Mouse (Mus musculus) kidney, postnatal 0 days (tissue): ENCODE results near the gene Pcdh7. TPM values are rescaled to one million over a fixed set of nuclear protein-coding genes. Genes with fewer than 3 reads are reported as not detected.

Source experiments
- ATAC-seq: fragments of 200-750 bp; cut with Nextera tagmentation; replicated peaks from 2 replicates; pipeline ENCODE4 v1.8.0; 2017; ENCODE audit warnings: low read depth, moderate number of reproducible peaks, moderate TSS enrichment, moderate library complexity; ENCODE audit not compliant: low FRiP score
- DNase-seq: peaks from one replicate; pipeline ENCODE4 v3.0.0-alpha.2; 2016; ENCODE audit warnings: low spot score
- H3K27ac ChIP-seq: fragments of 300-500 bp; sonication (generic); 2 replicates; pipeline ENCODE4 v1.5.1; 2014; ENCODE audit warnings: mild to moderate bottlenecking
- H3K27me3 ChIP-seq: fragments of 300-500 bp; sonication (generic); 2 replicates; pipeline ENCODE4 v1.6.1; 2014; ENCODE audit warnings: low read length, mixed read lengths; ENCODE audit not compliant: insufficient read depth
- H3K36me3 ChIP-seq: fragments of 300-500 bp; sonication (generic); 2 replicates; pipeline ENCODE4 v1.6.1; 2014; ENCODE audit warnings: low read length, mixed read lengths; ENCODE audit not compliant: insufficient read depth
- H3K4me1 ChIP-seq: fragments of 300-500 bp; sonication (generic); replicated peaks from 2 replicates; pipeline ENCODE4 v1.6.1; 2014; ENCODE audit warnings: antibody characterized with exemption, low read length, mixed read lengths; ENCODE audit not compliant: insufficient read depth
- H3K4me2 ChIP-seq: fragments of 300-500 bp; sonication (generic); 2 replicates; pipeline ENCODE4 v1.6.1; 2014; ENCODE audit warnings: mild to moderate bottlenecking, low read length, moderate library complexity, mixed read lengths
- H3K4me3 ChIP-seq: fragments of 300-500 bp; sonication (generic); replicated peaks from 2 replicates; pipeline ENCODE4 v1.5.1; 2014; ENCODE audit warnings: low read depth, low read length
- H3K9ac ChIP-seq: fragments of 300-500 bp; sonication (generic); 2 replicates; pipeline ENCODE4 v1.6.1; 2014; ENCODE audit warnings: low read depth, low read length
- H3K9me3 ChIP-seq: fragments of 300-500 bp; sonication (generic); replicated peaks from 2 replicates; pipeline ENCODE4 v1.6.1; 2016; ENCODE audit warnings: low read length, inconsistent platforms, mixed read lengths
- CTCF ChIP-seq: IDR thresholded peaks from 2 replicates; pipeline ENCODE4 v1.5.1; 2016; ENCODE audit warnings: antibody characterized with exemption, low read depth, mild to moderate bottlenecking, moderate library complexity
- WGBS: fragments of 180-500 bp; shearing (Covaris S2); extraction: QIAGEN DNeasy Blood & Tissue Kit; methylation state at CpG from one replicate; pipeline ENCODE4 v1.1.7; 2014; 5-methylcytosine and 5-hydroxymethylcytosine counted together
- polyA plus RNA-seq: library from polyadenylated mRNA; unstranded; fragments of >200 nt; fragmentation: Nextera tagmentation; extraction: Ambion mirVana; gene quantifications from 2 replicates; pipeline ENCODE4 v1.2.1, GENCODE M21; 2015

Pcdh7 gene
- polyA plus RNA-seq, 1 experiment from 2014 or later, result 3.6 TPM

DNA sequence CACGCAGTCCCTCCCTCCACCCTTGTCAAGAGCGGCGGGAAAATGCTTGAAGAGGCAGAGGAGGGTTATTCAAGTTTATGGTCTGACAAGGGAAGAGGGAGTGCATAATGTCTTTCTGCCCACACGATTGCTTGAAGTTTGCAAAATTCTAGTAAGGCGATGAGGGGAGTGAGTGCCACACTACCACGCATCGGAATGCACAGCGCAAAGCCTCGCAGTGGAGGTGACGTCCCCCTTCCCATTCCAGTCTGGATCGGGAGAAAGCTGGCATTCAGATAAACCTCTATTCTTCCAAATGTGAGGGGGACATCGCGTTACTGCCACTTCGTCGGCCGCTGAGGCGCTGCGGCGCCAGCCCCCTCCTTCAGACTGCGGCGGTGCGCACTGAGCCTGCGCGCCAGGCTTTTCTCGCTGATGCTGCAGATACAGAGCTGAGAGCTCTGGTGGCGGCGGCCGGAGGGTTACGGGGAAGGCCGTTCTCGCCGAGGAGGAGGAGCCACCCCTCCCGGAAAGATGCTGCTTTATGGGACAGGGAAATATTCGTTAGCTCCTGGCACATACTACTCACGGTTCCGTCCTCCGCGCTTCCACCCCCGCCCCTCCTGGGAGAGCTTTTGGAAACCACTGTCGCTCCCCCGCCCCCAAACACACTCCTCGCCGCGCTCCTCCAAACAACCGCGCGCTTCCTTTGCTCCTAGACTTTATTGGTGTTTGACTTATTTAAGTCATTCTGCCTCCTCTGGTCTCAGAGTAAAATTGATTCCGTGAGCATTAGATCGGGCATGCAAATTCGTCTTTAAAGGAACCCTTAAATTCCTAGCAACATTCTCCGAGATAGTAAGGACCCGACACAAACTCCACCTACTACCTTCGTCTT, 2.0 kb upstream of the Pcdh7 start:
- DNase-seq (peak; percentile 72), ATAC-seq (peak; percentile 55)
- under 1% methylated on average over 53 of the region's 53 CpGs for WGBS
- Histone ChIP-seq H3K4me3 (peak overlapping the region; percentile 66), H3K27me3 (peaks cover 17% of the 10 kb centered on the region; the same call in 1 of the 2 replicates), H3K9ac (peak overlapping the region; percentile 35; the same call in 1 of the 2 replicates), H3K9me3 (no peaks in the 10 kb centered on the region), H3K4me2 (peak overlapping the region; percentile 82), H3K27ac (peak overlapping the region; percentile 72; the same call in 1 of the 2 replicates), H3K4me1 (peaks cover 12% of the 10 kb centered on the region; the same call in 1 of the 2 replicates), H3K36me3 (no peaks in the 10 kb centered on the region)
- no peak for TF ChIP-seq CTCF

DNA sequence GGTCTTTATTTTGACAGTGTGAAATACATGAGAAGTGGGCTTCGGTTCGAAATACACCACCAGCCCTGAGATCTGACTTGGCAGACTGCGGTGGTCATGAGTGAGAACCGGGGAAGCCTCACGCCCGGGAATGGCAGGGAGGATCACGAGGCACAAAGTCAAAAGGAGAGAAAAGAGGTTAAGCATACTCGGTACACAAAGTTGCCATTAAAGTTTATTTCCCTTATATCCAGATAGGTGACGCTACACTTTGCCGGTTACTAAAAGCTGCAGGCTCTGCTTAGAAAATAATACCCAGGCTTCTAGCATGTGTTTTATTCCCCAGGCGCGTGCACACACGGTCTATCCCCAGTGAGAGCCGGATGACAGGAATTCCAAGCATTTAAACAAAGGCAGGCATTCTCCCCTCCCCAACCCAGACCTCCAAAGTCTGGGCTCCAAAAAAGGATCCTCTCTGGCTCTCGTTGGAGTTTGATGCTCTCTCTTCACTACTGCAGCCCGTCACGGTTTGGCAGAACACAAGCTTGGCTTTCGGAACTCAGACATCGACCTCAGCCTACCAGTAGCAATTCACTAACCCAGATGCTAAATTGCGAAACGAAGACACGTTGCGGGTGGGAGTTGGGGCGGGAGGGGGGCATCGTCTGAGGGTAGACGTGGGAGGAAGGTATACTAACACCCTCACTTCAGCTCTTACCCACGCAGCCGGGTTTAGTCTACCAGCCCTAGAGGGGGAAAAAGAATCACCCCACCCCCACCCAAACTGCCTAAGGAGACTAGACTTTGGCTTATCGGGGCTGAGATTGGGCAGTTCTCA, 1.1 kb upstream of the Pcdh7 start:
- DNase-seq, result peak; percentile 72
- WGBS, result under 1% methylated on average over 29 of the region's 29 CpGs
- peaks cover 12% of the 10 kb centered on the region; the same call in 1 of the 2 replicates for H3K4me1 ChIP-seq

DNA sequence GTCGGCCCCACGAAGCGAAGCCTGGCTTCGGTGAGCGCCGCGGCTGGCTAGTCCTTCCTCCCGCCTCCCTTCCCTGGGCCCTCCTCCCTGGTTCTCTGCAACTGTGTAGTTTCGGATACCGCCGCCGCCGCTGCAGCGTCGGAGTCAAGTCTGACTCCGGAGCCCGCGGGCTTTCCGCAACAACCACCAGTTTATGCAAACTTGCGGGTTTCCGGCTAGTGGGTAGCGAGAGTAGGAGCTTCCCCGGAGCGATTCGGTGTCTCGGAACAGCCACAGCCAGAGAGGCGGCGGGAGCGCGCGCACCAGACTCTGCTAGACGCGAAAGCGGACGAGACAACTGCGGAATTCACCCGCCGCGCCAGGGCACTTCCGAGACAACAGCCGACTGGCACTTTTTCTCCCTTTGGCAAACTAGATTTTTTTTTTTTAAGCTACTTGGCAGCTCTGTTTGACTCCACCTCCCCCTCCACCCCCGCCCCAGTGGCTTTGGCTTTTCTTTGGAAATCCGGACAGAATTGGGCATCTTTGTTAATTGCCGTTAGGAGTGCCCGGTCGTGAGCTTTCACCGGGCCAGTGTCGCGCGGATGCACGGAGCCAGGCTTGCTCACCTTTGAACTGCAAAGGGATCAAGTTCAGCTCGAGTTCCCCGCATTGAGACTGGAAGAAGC, 395 bp upstream of the Pcdh7 start:
- H3K36me3 ChIP-seq, result no peaks in the 10 kb centered on the region
- peak; percentile 14 for ATAC-seq
- peak overlapping the region; percentile 82 for H3K4me2 ChIP-seq
- no peak for TF ChIP-seq CTCF
- H3K9me3 ChIP-seq, result no peaks in the 10 kb centered on the region
- H3K9ac ChIP-seq, result peak overlapping the region; percentile 60
- H3K4me3 ChIP-seq, result peak overlapping the region; percentile 66
- WGBS, result under 1% methylated on average over 53 of the region's 53 CpGs
- peaks cover 17% of the 10 kb centered on the region; the same call in 1 of the 2 replicates for H3K27me3 ChIP-seq
- H3K4me1 ChIP-seq, result peaks cover 12% of the 10 kb centered on the region; the same call in 1 of the 2 replicates
- H3K27ac ChIP-seq, result peak overlapping the region; percentile 72
- peak; percentile 68 for DNase-seq

More for the DNA sequence above, 1.1 kb upstream of the Pcdh7 start:
- peak overlapping the region; percentile 72 for H3K27ac ChIP-seq
- peak; percentile 46; the same call in 1 of the 2 replicates for TF ChIP-seq CTCF
- H3K4me3 ChIP-seq, result peak overlapping the region; percentile 66
- ATAC-seq, result peak; percentile 4; the same call in 1 of the 2 replicates
- H3K36me3 ChIP-seq, result no peaks in the 10 kb centered on the region
- peak overlapping the region; percentile 60 for H3K9ac ChIP-seq
- H3K27me3 ChIP-seq, result peaks cover 17% of the 10 kb centered on the region; the same call in 1 of the 2 replicates
- peak overlapping the region; percentile 82 for H3K4me2 ChIP-seq
- no peaks in the 10 kb centered on the region for H3K9me3 ChIP-seq

DNA sequence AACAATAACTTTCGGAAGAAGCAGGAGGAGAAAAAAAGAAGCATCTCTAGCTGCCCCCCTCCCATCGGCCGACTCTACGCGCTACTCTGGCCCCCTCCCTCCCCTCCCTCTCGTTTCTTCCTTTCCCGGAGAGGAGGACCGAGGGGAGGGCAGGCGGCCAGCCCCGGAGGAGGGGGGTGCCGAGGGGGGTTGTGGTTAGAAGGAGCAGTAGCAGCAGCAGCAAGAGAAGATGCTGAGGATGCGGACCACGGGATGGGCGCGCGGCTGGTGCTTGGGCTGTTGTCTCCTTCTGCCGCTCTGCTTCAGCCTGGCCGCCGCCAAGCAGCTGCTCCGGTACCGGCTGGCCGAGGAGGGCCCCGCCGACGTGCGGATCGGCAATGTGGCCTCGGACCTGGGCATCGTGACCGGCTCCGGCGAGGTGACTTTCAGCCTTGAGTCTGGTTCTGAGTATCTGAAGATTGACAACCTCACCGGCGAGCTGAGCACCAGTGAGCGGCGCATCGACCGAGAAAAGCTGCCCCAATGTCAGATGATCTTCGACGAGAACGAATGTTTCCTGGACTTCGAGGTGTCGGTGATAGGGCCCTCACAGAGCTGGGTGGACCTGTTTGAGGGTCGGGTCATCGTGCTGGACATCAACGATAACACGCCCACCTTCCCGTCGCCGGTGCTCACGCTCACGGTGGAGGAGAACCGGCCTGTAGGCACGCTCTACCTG, 1.3 kb downstream of the Pcdh7 start:
- peak overlapping the region; percentile 66 for H3K4me3 ChIP-seq
- H3K36me3 ChIP-seq, result no peaks in the 10 kb centered on the region
- 2% methylated on average over 46 of the region's 54 CpGs for WGBS
- H3K27ac ChIP-seq, result no peak overlapping the region
- H3K27me3 ChIP-seq, result peaks cover 17% of the 10 kb centered on the region; the same call in 1 of the 2 replicates
- H3K9me3 ChIP-seq, result no peaks in the 10 kb centered on the region
- H3K9ac ChIP-seq, result peak overlapping the region; percentile 60
- peak overlapping the region; percentile 82 for H3K4me2 ChIP-seq
- ATAC-seq, result no peak
- peak; percentile 8 for DNase-seq
- peaks cover 12% of the 10 kb centered on the region; the same call in 1 of the 2 replicates for H3K4me1 ChIP-seq
- TF ChIP-seq CTCF, result no peak

DNA sequence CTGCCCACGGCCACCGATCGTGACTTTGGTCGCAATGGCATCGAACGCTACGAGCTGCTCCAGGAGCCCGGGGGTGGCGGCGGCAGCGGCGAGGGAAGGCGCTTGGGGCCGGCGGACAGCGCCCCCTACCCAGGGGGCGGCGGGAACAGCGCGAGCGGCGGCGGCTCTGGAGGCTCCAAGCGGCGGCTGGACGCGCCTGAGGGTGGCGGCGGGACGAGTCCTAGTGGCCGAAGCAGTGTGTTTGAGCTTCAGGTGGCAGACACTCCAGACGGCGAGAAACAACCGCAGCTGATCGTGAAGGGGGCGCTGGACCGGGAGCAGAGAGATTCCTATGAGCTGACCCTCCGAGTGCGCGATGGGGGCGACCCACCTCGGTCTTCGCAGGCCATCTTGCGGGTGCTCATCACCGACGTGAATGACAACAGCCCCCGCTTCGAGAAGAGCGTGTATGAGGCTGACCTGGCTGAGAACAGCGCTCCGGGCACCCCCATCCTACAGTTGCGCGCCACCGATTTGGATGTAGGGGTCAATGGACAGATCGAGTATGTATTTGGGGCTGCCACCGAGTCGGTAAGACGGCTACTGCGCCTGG, 1.9 kb downstream of the Pcdh7 start:
- under 1% methylated on average over 59 of the region's 59 CpGs for WGBS
- H3K27me3 ChIP-seq, result peaks cover 17% of the 10 kb centered on the region; the same call in 1 of the 2 replicates
- no peak overlapping the region for H3K27ac ChIP-seq
- peak; percentile 65 for TF ChIP-seq CTCF
- no peaks in the 10 kb centered on the region for H3K9me3 ChIP-seq
- peak; percentile 69 for DNase-seq
- H3K4me3 ChIP-seq, result peak overlapping the region; percentile 66
- no peaks in the 10 kb centered on the region for H3K36me3 ChIP-seq
- H3K4me2 ChIP-seq, result peak overlapping the region; percentile 82
- H3K9ac ChIP-seq, result peak overlapping the region; percentile 60; the same call in 1 of the 2 replicates
- peak; percentile 15; the same call in 1 of the 2 replicates for ATAC-seq
- H3K4me1 ChIP-seq, result peaks cover 12% of the 10 kb centered on the region; the same call in 1 of the 2 replicates
